ENCODE assay signal across 10 mouse cellular contexts in the genomic region with DNA sequence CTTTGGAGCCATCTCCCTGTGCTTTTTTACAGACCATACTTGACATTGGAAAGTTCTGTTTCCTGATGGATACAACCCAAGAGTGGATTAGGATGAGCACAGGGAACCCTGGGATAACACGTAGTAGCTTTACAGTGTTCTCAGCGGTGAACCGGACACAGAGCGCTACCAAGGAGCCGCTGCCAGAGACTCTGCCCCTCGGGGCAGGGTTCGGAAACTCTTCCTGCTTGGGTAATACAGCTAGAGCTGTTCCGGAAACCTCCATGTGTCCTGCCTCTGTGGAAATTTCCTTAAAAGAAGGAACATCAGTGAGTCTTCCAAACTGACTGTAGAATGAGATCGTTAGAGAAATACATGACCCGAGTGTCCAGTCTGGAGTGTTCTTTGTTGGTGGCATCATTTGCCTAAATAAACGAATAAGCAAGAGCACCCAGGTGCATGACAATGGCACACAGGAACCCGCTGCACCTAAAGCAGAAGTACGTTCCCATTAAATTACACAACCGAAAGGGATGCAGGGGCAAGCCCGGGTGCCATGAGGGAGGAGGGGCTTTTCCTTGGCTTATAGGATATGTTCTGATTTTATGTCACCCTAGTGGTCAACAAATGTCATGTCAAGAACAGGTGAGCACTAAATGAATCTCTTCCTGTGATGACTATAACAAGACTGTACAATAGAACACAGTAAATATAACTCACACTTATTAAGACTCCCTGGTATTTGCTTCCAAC.
DNase-seq lines count a peak whose midpoint lies in the region; ATAC-seq lines count a peak whose summit lies in the region.
"Had no signal": no experiment of that assay in that cellular context is flagged by ENCODE, and none has a peak within 500 bp of the region (broad histone marks: within the 10 kb centered on the region; RNA-seq: fewer than 3 reads in every experiment).

No protein-coding gene starts in this region.

- H3K4me1 ChIP-seq in heart, embryonic 15.5 days (replicated peaks), result no peaks in the 10 kb centered on the region
- peaks cover 7% of the 10 kb centered on the region; the same call in 1 of the 2 replicates for H3K4me1 ChIP-seq in embryonic facial prominence, embryonic 13.5 days
- H3K4me1 ChIP-seq in intestine, embryonic 15.5 days (replicated peaks), result no peaks in the 10 kb centered on the region
- no peaks in the 10 kb centered on the region for H3K4me1 ChIP-seq in midbrain, embryonic 14.5 days (ENCODE audit: control insufficient read depth, insufficient read depth, low read length)
- H3K4me1 ChIP-seq: liver, embryonic 13.5 days had no signal

- H3K4me2 ChIP-seq in heart, embryonic 15.5 days, result peak overlapping the region; percentile 33
- peak overlapping the region; percentile 49 for H3K4me2 ChIP-seq in embryonic facial prominence, embryonic 13.5 days
- H3K4me2 ChIP-seq in intestine, embryonic 15.5 days (replicated peaks), result peak overlapping the region; percentile 8
- H3K4me2 ChIP-seq in midbrain, embryonic 14.5 days (ENCODE audit: low read length), result peak overlapping the region; percentile 37
- H3K4me2 ChIP-seq: liver, embryonic 13.5 days had no signal

- no peak for ATAC-seq in heart, embryonic 15.5 days (replicated peaks; ENCODE audit: insufficient number of reproducible peaks, insufficient read depth, low FRiP score, low read depth)
- ATAC-seq in embryonic facial prominence, embryonic 13.5 days (ENCODE audit: insufficient number of reproducible peaks, insufficient read depth, low FRiP score, low TSS enrichment, low read depth), result no peak
- ATAC-seq in intestine, embryonic 15.5 days, result peak; percentile 49; the same call in 1 of the 2 replicates
- ATAC-seq in midbrain, embryonic 14.5 days (ENCODE audit: low FRiP score, low TSS enrichment), result no peak

- H3K27ac ChIP-seq in heart, embryonic 15.5 days, result no peak overlapping the region
- H3K27ac ChIP-seq in embryonic facial prominence, embryonic 13.5 days, result no peak overlapping the region
- no peak overlapping the region for H3K27ac ChIP-seq in intestine, embryonic 15.5 days
- no peak overlapping the region for H3K27ac ChIP-seq in midbrain, embryonic 14.5 days (replicated peaks; ENCODE audit: low read depth, low read length)
- H3K27ac ChIP-seq: liver, embryonic 13.5 days had no signal

- no peak overlapping the region for H3K4me3 ChIP-seq in heart, embryonic 15.5 days
- peak overlapping the region; percentile 25 for H3K4me3 ChIP-seq in embryonic facial prominence, embryonic 13.5 days
- H3K4me3 ChIP-seq in intestine, embryonic 15.5 days (replicated peaks), result no peak overlapping the region
- H3K4me3 ChIP-seq in midbrain, embryonic 14.5 days (replicated peaks; ENCODE audit: low read depth, low read length), result no peak overlapping the region
- H3K4me3 ChIP-seq: liver, embryonic 13.5 days had no signal

- no peaks in the 10 kb centered on the region; the same call in none of the 2 replicates for H3K27me3 ChIP-seq in heart, embryonic 15.5 days
- H3K27me3 ChIP-seq in embryonic facial prominence, embryonic 13.5 days, result peaks cover 19% of the 10 kb centered on the region
- no peaks in the 10 kb centered on the region for H3K27me3 ChIP-seq in intestine, embryonic 15.5 days (replicated peaks)
- H3K27me3 ChIP-seq in midbrain, embryonic 14.5 days (ENCODE audit: control insufficient read depth, insufficient read depth, low read length), result no peaks in the 10 kb centered on the region

- H3K9ac ChIP-seq in heart, embryonic 15.5 days, result no peak overlapping the region
- H3K9ac ChIP-seq in embryonic facial prominence, embryonic 13.5 days, result no peak overlapping the region
- no peak overlapping the region for H3K9ac ChIP-seq in intestine, embryonic 15.5 days
- H3K9ac ChIP-seq in midbrain, embryonic 14.5 days (replicated peaks; ENCODE audit: low read length), result no peak overlapping the region
- H3K9ac ChIP-seq: liver, embryonic 13.5 days had no signal

- DNase-seq in heart, adult 18-20 months, result no peak
- DNase-seq in midbrain, embryonic 14.5 days, result peak; percentile 21
- DNase-seq in thymus, postnatal 0 days (ENCODE audit: low spot score), result no peak
- no peak for DNase-seq in spleen, postnatal 10 days (ENCODE audit: low spot score in 2 of 2)
- no peak for DNase-seq in cerebellum, adult 18-20 months
- DNase-seq: liver, embryonic 13.5 days; right cerebral cortex, postnatal 4 days had no signal

- WGBS in heart, embryonic 15.5 days, result 57% methylated on average over 15 of the region's 15 CpGs
- WGBS in embryonic facial prominence, embryonic 13.5 days, result 55% methylated on average over 15 of the region's 15 CpGs
- 62% methylated on average over 15 of the region's 15 CpGs for WGBS in intestine, embryonic 15.5 days
- WGBS in midbrain, embryonic 14.5 days, result 58% methylated on average over 15 of the region's 15 CpGs

- H3K36me3 ChIP-seq in heart, embryonic 15.5 days, result no peaks in the 10 kb centered on the region
- no peaks in the 10 kb centered on the region for H3K36me3 ChIP-seq in embryonic facial prominence, embryonic 13.5 days
- H3K36me3 ChIP-seq in intestine, embryonic 15.5 days, result no peaks in the 10 kb centered on the region
- no peaks in the 10 kb centered on the region for H3K36me3 ChIP-seq in midbrain, embryonic 14.5 days (ENCODE audit: control insufficient read depth, insufficient read depth, low read length)
- H3K36me3 ChIP-seq: liver, embryonic 13.5 days had no signal

- no peaks in the 10 kb centered on the region for H3K9me3 ChIP-seq in heart, embryonic 15.5 days (replicated peaks)
- H3K9me3 ChIP-seq in embryonic facial prominence, embryonic 13.5 days, result no peaks in the 10 kb centered on the region
- no peaks in the 10 kb centered on the region for H3K9me3 ChIP-seq in intestine, embryonic 15.5 days
- H3K9me3 ChIP-seq in midbrain, embryonic 14.5 days (ENCODE audit: control insufficient read depth, low read length), result no peaks in the 10 kb centered on the region
- H3K9me3 ChIP-seq: liver, embryonic 13.5 days had no signal
